Mouse (Mus musculus) midbrain, embryonic 13.5 days (tissue): ENCODE measurements around the gene Cemip. TPM values are rescaled to one million over a fixed set of nuclear protein-coding genes. Genes with fewer than 3 reads are reported as not detected.

Source experiments
- ATAC-seq: fragments of 200-750 bp; cut with Nextera tagmentation; 2 replicates; pipeline ENCODE4 v1.8.0; 2017; ENCODE audit warnings: mild to moderate bottlenecking, moderate TSS enrichment, moderate library complexity
- H3K27ac ChIP-seq: fragments of 300-500 bp; sonication (generic); 2 replicates; pipeline ENCODE4 v1.5.1; 2015; ENCODE audit warnings: inconsistent platforms, mild to moderate bottlenecking, moderate library complexity
- H3K27me3 ChIP-seq: fragments of 300-500 bp; sonication (generic); 2 replicates; pipeline ENCODE4 v1.6.1; 2015; ENCODE audit warnings: mild to moderate bottlenecking, inconsistent platforms
- H3K36me3 ChIP-seq: fragments of 300-500 bp; sonication (generic); 2 replicates; pipeline ENCODE4 v1.6.1; 2015; ENCODE audit warnings: mild to moderate bottlenecking, inconsistent platforms
- H3K4me1 ChIP-seq: fragments of 300-500 bp; sonication (generic); replicated peaks from 2 replicates; pipeline ENCODE4 v1.6.1; 2015; ENCODE audit warnings: inconsistent platforms
- H3K4me2 ChIP-seq: fragments of 300-500 bp; sonication (generic); replicated peaks from 2 replicates; pipeline ENCODE4 v1.6.1; 2015; ENCODE audit warnings: moderate library complexity, mild to moderate bottlenecking, inconsistent platforms
- H3K4me3 ChIP-seq: fragments of 300-500 bp; sonication (generic); replicated peaks from 2 replicates; pipeline ENCODE4 v1.5.1; 2015; ENCODE audit warnings: mild to moderate bottlenecking, inconsistent platforms
- H3K9ac ChIP-seq: fragments of 300-500 bp; sonication (generic); replicated peaks from 2 replicates; pipeline ENCODE4 v1.6.1; 2015; ENCODE audit warnings: mild to moderate bottlenecking, inconsistent platforms
- H3K9me3 ChIP-seq: fragments of 300-500 bp; sonication (generic); 2 replicates; pipeline ENCODE4 v1.6.1; 2016; ENCODE audit warnings: mild to moderate bottlenecking, inconsistent platforms
- WGBS: fragments of 180-500 bp; shearing (Covaris S2); methylation state at CpG from one replicate; pipeline ENCODE4 v1.1.7; 2015; 5-methylcytosine and 5-hydroxymethylcytosine counted together
- polyA plus RNA-seq: library from polyadenylated mRNA; unstranded; fragments of >200 nt; fragmentation: Nextera tagmentation; extraction: Ambion mirVana; gene quantifications from 2 replicates; pipeline ENCODE4 v1.2.1, GENCODE M21; 2015

Gene Cemip
- polyA plus RNA-seq, 1 experiment from 2014 or later, result 0.16 TPM

GRCm38 (mm10) chr7:83883276-83884020 lies 202.9 kb downstream of the Cemip start:
- Histone ChIP-seq H3K27ac (peak overlapping the region; percentile 87), H3K36me3 (peaks cover 5% of the 10 kb centered on the region; the same call in 1 of the 2 replicates), H3K4me2 (peak overlapping the region; percentile 93), H3K4me3 (peak overlapping the region; percentile 78), H3K9me3 (peaks cover 2% of the 10 kb centered on the region; the same call in 1 of the 2 replicates), H3K4me1 (peaks cover 54% of the 10 kb centered on the region), H3K27me3 (no peaks in the 10 kb centered on the region), H3K9ac (peak overlapping the region; percentile 92)
- peak; percentile 71 for ATAC-seq
- under 1% methylated on average over 84 of the region's 91 CpGs for WGBS

Other genes starting within 250 kb of the Cemip start
- gene Tlnrd1, start 202.2 kb downstream of the Cemip start, polyA plus RNA-seq, result 5.8 and 7.5 TPM in 2 replicates
- 68.6 and 69.6 TPM in 2 replicates for gene Mesd, start 202.0 kb downstream of the Cemip start, polyA plus RNA-seq
- gene Abhd17c, start 65.4 kb upstream of the Cemip start, polyA plus RNA-seq, result 15.5 and 22.9 TPM in 2 replicates